Mouse (Mus musculus) kidney, embryonic 14.5 days (tissue): ENCODE measurements around the gene Ninj2. TPM values are rescaled to one million over a fixed set of nuclear protein-coding genes. Genes with fewer than 3 reads are reported as not detected.

Experiments used
- ATAC-seq: fragments of 200-750 bp; cut with Nextera tagmentation; 2 replicates; pipeline ENCODE4 v1.8.0; 2017; ENCODE audit warnings: moderate number of reproducible peaks, mild to moderate bottlenecking, moderate TSS enrichment, moderate library complexity; ENCODE audit not compliant: low FRiP score, low TSS enrichment
- H3K27ac ChIP-seq: fragments of 300-500 bp; sonication (generic); 2 replicates; pipeline ENCODE4 v1.5.1; 2014; ENCODE audit warnings: low read depth, mild to moderate bottlenecking, low read length, moderate library complexity, mixed read lengths
- H3K27me3 ChIP-seq: fragments of 300-500 bp; sonication (generic); 2 replicates; pipeline ENCODE4 v1.6.1; 2014; ENCODE audit warnings: mild to moderate bottlenecking, low read length; ENCODE audit not compliant: control insufficient read depth, insufficient read depth
- H3K36me3 ChIP-seq: fragments of 300-500 bp; sonication (generic); 2 replicates; pipeline ENCODE4 v1.6.1; 2014; ENCODE audit warnings: low read length, mixed read lengths; ENCODE audit not compliant: control insufficient read depth, insufficient read depth
- H3K4me1 ChIP-seq: fragments of 300-500 bp; sonication (generic); 2 replicates; pipeline ENCODE4 v1.6.1; 2014; ENCODE audit warnings: low read length, mixed read lengths; ENCODE audit not compliant: control insufficient read depth, insufficient read depth
- H3K4me2 ChIP-seq: fragments of 300-500 bp; sonication (generic); replicated peaks from 2 replicates; pipeline ENCODE4 v1.6.1; 2014; ENCODE audit warnings: low read depth, mild to moderate bottlenecking, low read length
- H3K4me3 ChIP-seq: fragments of 300-500 bp; sonication (generic); 2 replicates; pipeline ENCODE4 v1.5.1; 2014; ENCODE audit warnings: mild to moderate bottlenecking, low read length
- H3K9ac ChIP-seq: fragments of 300-500 bp; sonication (generic); 2 replicates; pipeline ENCODE4 v1.6.1; 2014; ENCODE audit warnings: low read depth, mild to moderate bottlenecking, low read length, moderate library complexity
- H3K9me3 ChIP-seq: fragments of 300-500 bp; sonication (generic); 2 replicates; pipeline ENCODE4 v1.6.1; 2016; ENCODE audit warnings: low read length; ENCODE audit not compliant: control insufficient read depth
- WGBS: fragments of 180-500 bp; shearing (Covaris S2); extraction: QIAGEN DNeasy Blood & Tissue Kit; methylation state at CpG from one replicate; pipeline ENCODE4 v1.1.7; 2014; 5-methylcytosine and 5-hydroxymethylcytosine counted together
- polyA plus RNA-seq: library from polyadenylated mRNA; unstranded; fragments of >200 nt; fragmentation: Nextera tagmentation; extraction: Ambion mirVana; gene quantifications from 2 replicates; pipeline ENCODE4 v1.2.1, GENCODE M21; 2014

Ninj2 gene
- polyA plus RNA-seq, 1 experiment from 2014 or later = not detected

DNA sequence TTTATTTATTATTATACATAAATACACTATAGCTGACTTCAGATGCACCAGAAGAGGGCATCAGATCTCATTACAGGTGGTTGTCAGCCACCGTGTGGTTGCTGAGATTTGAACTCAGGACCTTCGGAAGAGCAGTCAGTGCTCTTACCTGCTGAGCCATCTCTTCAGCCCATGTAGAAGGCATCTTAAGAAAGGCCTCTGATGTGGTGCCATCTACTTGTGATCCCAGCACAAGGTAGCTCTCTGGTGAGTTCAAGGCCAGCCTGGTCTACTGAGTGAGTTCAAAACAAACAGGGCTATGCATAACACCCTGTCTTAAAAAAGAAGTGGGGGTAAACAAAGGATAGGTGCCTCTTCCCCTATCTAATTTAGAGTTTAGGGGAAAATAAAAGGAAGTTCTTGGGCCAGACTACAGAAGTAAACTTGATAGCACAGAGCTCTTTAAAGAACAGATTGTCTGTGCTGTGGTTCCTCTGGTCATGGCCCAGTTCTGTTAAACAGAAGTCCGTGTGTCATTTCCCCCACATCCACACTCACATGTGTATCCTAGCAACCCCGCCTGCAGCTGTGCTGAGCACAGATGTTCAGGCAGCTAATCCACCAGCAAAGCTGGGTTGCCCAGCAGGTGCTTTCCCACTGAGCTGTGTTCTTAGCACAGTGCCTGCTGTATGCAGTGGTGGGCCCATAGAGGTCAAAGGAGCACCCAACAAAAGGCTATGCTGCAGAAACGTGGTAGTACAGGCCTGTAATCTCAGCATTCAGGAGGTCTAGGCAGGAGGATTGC, 61.6 kb downstream of the Ninj2 start:
- ATAC-seq = no peak; the same call in 1 of the 2 replicates
- Histone ChIP-seq H3K27ac (no peak overlapping the region), H3K4me2 (no peak overlapping the region), H3K4me3 (no peak overlapping the region), H3K36me3 (no peaks in the 10 kb centered on the region), H3K9me3 (no peaks in the 10 kb centered on the region), H3K4me1 (peaks cover 8% of the 10 kb centered on the region), H3K27me3 (no peaks in the 10 kb centered on the region), H3K9ac (no peak overlapping the region)
- WGBS = 77% methylated on average over 5 of the region's 5 CpGs

DNA sequence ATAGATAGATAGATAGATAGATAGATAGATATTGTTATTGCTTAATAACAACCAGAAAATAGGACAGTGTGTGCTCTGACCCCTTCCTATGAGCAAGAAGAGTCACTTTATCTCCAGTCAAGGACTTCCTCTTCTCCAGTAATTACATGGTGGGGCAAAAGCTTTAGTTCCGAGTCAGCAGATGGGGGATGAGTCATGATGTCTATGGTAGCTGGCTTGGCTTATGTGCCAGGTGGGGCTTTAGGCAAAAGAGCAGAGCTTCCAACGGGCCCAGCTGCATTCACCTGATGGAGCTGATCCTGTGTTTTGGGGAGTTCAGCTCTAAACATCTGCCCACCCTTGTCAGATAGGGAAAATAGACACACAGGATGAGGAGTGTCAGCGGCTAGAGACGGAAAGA, 62.4 kb downstream of the Ninj2 start:
- Histone ChIP-seq H3K9ac (no peak overlapping the region), H3K4me1 (peaks cover 10% of the 10 kb centered on the region), H3K27ac (no peak overlapping the region), H3K9me3 (no peaks in the 10 kb centered on the region), H3K4me3 (no peak overlapping the region), H3K27me3 (no peaks in the 10 kb centered on the region), H3K4me2 (no peak overlapping the region), H3K36me3 (no peaks in the 10 kb centered on the region)
- ATAC-seq = no peak
- WGBS = 87% methylated on average over 4 of the region's 4 CpGs

DNA sequence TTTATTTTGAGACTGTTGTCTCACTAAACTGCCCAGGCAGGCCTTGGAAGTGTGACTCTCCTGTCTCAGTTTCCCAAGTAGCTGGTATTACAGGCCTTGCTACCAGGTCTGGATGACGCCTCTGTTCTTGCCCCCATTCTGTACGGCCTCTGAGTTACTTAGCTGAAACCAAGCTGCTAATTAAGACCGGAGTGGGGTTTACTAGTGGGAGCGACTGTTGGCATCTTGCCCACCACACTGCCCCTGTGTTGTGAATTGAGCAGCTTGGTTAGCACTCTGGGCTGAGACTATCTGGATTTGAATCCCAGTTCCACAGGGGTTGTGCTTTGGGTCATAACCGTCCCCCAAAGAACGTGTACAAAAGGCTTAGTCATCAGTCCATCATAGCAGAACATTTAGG, 64.3 kb downstream of the Ninj2 start:
- no peaks in the 10 kb centered on the region for H3K9me3 ChIP-seq
- ATAC-seq = no peak
- no peak overlapping the region for H3K9ac ChIP-seq
- H3K4me3 ChIP-seq = no peak overlapping the region
- H3K4me1 ChIP-seq = peaks cover 10% of the 10 kb centered on the region
- H3K4me2 ChIP-seq = no peak overlapping the region
- no peaks in the 10 kb centered on the region for H3K27me3 ChIP-seq
- no peaks in the 10 kb centered on the region for H3K36me3 ChIP-seq
- WGBS = 76% methylated on average over 6 of the region's 6 CpGs
- no peak overlapping the region for H3K27ac ChIP-seq

DNA sequence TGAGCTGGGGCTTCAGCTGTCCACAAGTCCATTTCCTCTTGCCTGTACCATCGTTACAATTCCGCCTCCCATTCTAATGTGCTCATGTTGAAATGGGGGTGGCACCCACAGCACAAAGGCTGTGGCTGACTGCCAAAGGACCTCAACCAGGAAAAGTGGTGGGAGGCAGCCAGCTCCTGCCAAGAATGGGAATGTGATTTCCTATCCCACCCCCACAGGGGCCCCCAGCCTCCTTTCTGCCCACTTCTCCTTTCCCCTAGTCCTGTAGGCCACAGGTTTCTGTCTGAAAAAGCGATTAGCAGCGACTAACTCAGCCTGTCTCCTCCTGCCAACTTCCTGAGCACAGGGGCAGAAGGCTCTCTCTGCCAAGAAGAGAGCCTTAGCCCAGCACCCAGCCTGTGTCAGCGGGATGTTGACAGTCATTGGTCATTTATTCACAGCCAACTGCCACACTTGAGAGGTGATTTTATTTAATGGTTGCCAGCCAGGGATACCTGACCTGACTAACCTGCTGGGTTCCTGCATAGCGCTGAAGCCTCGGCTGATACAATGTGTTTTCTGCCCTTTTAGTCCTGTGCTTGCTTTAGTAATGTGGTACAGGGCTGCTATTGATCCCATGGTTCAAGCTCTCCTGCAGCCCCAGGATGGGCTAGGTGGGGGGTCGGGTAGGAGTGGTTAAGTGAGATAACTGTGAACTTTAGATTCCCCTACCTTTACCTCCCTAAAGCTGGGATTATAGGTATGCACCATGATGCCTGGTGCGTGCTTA, 66.2 kb downstream of the Ninj2 start:
- Histone ChIP-seq H3K9me3 (no peaks in the 10 kb centered on the region), H3K27ac (no peak overlapping the region), H3K27me3 (no peaks in the 10 kb centered on the region), H3K36me3 (no peaks in the 10 kb centered on the region), H3K4me3 (no peak overlapping the region), H3K9ac (peak overlapping the region; percentile 18; the same call in 1 of the 2 replicates), H3K4me2 (no peak overlapping the region), H3K4me1 (peaks cover 10% of the 10 kb centered on the region)
- 60% methylated on average over 9 of the region's 9 CpGs for whole genome bisulfite sequencing
- no peak for ATAC-seq

DNA sequence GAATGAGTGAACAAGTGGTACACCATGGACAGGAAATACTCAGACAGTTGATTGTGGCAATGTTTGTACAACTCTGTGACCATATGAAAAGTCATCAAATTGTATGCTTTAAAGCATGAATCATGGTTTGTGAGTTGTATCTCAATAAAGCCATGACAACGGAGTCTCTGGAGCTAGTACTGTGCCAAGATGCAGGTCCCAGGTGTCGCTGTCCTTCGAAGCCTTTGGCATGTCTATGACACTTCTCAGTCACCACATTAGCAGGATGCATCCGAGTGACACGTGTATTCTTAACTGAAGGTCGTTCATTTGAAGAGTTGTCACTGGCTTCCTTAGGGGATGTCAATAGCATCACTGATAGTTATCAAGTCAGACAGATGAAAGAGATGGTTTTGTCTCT, 69.8 kb downstream of the Ninj2 start:
- no peak for ATAC-seq
- Histone ChIP-seq H3K4me1 (peaks cover 10% of the 10 kb centered on the region), H3K36me3 (no peaks in the 10 kb centered on the region), H3K4me2 (no peak overlapping the region), H3K9me3 (no peaks in the 10 kb centered on the region), H3K27me3 (no peaks in the 10 kb centered on the region), H3K9ac (no peak overlapping the region), H3K4me3 (no peak overlapping the region), H3K27ac (no peak overlapping the region)
- 81% methylated on average over 6 of the region's 6 CpGs for WGBS

DNA sequence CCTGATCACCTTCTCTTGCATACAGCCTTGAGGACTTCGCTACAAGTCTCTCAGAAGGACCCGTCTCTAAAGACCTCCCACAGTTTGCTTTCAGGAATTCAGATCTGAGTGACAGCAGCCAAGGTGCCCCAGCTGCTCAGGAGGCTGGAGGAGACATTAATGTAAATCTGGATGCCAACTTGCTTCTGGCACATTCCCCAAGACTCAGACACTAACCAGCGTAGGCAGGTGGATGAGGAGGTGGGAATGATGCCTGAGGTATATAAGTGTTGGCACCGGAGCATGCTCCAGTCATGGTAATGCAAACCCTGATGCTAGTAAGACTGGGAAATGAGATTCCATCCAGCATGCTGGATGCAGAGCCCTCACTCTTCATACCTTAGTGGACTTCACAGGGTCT, 71.6 kb downstream of the Ninj2 start:
- 78% methylated on average over 4 of the region's 4 CpGs for WGBS
- no peak overlapping the region for H3K4me3 ChIP-seq
- no peaks in the 10 kb centered on the region for H3K9me3 ChIP-seq
- H3K4me1 ChIP-seq = peaks cover 1% of the 10 kb centered on the region; the same call in 1 of the 2 replicates
- no peaks in the 10 kb centered on the region for H3K27me3 ChIP-seq
- H3K4me2 ChIP-seq = no peak overlapping the region
- no peak for ATAC-seq
- H3K27ac ChIP-seq = no peak overlapping the region
- no peaks in the 10 kb centered on the region for H3K36me3 ChIP-seq
- H3K9ac ChIP-seq = no peak overlapping the region

DNA sequence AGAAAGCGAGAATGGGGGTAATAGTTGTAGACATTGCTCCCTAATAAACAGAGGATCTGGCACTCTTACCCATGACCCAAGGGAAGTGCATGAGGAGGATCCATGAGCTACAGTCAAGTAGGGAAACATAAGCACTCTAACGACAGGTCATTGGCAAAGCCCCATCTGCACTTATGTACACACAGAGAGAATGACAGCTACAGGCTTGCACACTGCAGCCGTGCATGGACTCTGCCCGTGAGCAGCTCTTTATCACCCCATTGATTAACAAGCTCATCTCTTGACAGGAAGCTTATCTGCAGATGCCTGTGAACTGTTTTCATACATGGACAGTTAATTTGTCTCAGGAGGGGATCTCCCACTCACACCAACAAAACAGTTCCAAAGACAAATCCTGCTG, 74.4 kb downstream of the Ninj2 start:
- Histone ChIP-seq H3K36me3 (no peaks in the 10 kb centered on the region), H3K27me3 (no peaks in the 10 kb centered on the region), H3K9ac (no peak overlapping the region), H3K4me3 (no peak overlapping the region), H3K4me1 (no peaks in the 10 kb centered on the region), H3K27ac (no peak overlapping the region), H3K4me2 (no peak overlapping the region), H3K9me3 (no peaks in the 10 kb centered on the region)
- ATAC-seq = no peak
- WGBS = 59% methylated on average over 4 of the region's 4 CpGs

DNA sequence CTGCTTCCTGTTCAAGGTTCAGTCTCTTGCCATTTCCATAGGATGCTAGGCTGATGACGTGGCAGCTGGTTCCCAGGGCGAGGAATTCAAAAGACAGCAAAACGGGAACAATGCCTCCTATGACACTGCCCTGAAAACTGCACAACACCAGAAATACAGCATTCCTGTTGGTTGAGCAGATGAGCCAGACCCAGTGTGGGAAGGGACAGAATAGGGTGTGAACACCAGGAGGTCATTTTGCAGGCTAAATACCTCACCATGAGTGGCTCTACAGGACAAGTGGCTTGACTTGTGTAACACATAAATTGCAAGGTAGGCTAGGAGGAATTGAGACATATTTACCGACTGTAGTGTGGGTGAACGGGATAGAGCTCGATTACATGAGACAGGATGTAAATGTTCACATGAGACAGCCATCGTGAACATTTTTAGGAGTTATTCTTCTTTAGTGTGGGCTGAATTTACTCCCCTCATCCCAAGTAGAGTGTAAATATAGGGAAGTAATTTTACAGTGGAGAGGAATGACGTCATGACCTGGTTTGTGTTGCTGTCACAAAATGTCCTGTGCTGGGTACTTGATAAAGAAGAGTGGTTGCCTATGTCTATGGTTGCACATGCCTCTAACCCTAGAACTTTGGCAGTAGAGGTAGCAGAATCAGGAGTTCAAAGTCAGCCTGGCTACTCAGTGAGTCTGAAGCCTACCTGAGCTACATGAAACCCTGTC, 79.3 kb downstream of the Ninj2 start:
- Histone ChIP-seq H3K9me3 (no peaks in the 10 kb centered on the region), H3K36me3 (no peaks in the 10 kb centered on the region), H3K4me3 (no peak overlapping the region), H3K4me1 (no peaks in the 10 kb centered on the region), H3K27ac (no peak overlapping the region), H3K27me3 (no peaks in the 10 kb centered on the region), H3K9ac (no peak overlapping the region), H3K4me2 (no peak overlapping the region)
- 83% methylated on average over 8 of the region's 8 CpGs for WGBS
- no peak for ATAC-seq
